Comparison of ENCODE assay signal across 23 mouse cellular contexts in genomic region chr2:75612006-75612405, GRCm38 (mm10).
"Had no signal": no experiment of that assay in that cellular context is flagged by ENCODE, and none has a peak within 500 bp of the region (broad histone marks: within the 10 kb centered on the region; RNA-seq: fewer than 3 reads in every experiment).

No protein-coding gene starts in this region.

- DNase-seq: gastrocnemius, postnatal 14 days; gastrocnemius, postnatal 36 days; heart, adult 18-20 months; heart, postnatal 14 days; heart, postnatal 36 days; kidney, adult 18-20 months; kidney, adult 8-10 months; kidney, postnatal 10 days; kidney, postnatal 25 days; left cerebral cortex, postnatal 4 days; liver, embryonic 13.5 days had no signal

- H3K4me3 ChIP-seq: heart, embryonic 13.5 days; heart, embryonic 15.5 days; hindbrain, embryonic 13.5 days; hindbrain, embryonic 15.5 days; intestine, embryonic 15.5 days; layer of hippocampus, adult 2 months; left cerebral cortex, adult 2 months; limb, embryonic 12.5 days; liver, embryonic 13.5 days; liver, embryonic 15.5 days had no signal

- H3K9ac ChIP-seq: heart, embryonic 15.5 days; hindbrain, embryonic 13.5 days; hindbrain, embryonic 15.5 days; limb, embryonic 12.5 days; liver, embryonic 13.5 days; liver, embryonic 15.5 days had no signal

- H3K36me3 ChIP-seq: heart, embryonic 13.5 days; heart, embryonic 15.5 days; hindbrain, embryonic 13.5 days; hindbrain, embryonic 15.5 days; intestine, embryonic 15.5 days; limb, embryonic 12.5 days; liver, embryonic 13.5 days; liver, embryonic 15.5 days had no signal

- H3K27ac ChIP-seq: hindbrain, embryonic 13.5 days; hindbrain, embryonic 15.5 days; hindbrain, postnatal 0 days; layer of hippocampus, adult 2 months; left cerebral cortex, adult 2 months; limb, embryonic 12.5 days; liver, embryonic 13.5 days had no signal

- ATAC-seq: hindbrain, postnatal 0 days; intestine, postnatal 0 days had no signal

- H3K4me2 ChIP-seq: hindbrain, embryonic 13.5 days; hindbrain, embryonic 15.5 days; limb, embryonic 12.5 days; liver, embryonic 11.5 days had no signal

- H3K27me3 ChIP-seq: intestine, embryonic 15.5 days had no signal

- H3K9me3 ChIP-seq: heart, embryonic 13.5 days; heart, embryonic 15.5 days; hindbrain, embryonic 13.5 days; hindbrain, embryonic 15.5 days; intestine, embryonic 15.5 days; limb, embryonic 12.5 days; liver, embryonic 13.5 days; liver, embryonic 15.5 days had no signal
